In the genomic region with DNA sequence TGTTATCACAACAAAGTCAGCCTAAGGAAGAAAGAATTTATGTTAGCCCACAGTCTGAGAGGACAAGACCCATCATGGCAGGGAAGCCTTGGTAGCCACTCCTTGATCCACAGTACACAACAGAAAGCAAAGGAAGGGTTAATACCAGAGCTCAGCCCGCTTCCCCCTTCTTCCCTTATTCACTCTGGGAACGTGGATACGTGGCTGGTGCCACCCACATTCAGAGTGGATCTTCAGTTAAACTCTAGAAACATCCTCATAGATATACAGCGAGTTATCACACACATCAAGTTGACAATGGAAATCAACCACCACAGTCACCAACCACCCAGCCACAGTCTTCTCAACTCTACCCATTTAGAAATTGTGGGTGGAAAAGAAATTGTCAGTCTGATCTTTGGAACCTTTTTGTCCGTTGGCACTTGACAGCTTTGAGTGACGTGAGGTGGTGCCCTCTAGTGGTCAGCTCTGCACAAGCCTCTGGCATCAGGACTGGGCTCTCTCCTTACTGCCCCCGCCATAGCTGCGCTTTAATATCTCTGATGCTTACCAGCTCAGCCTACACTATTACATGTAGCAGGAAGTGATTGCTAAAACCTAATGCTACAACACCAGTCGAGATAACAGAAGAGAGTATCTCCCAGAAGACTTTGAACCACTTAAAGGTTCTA, we compare ENCODE assay signal across 7 mouse cellular contexts. TPM values are rescaled to one million over a fixed set of nuclear protein-coding genes. Genes with fewer than 3 reads are reported as not detected.
DNase-seq lines count a peak whose midpoint lies in the region; ATAC-seq and TF ChIP-seq lines count a peak whose summit lies in the region.

No protein-coding gene starts in this region.

- peaks cover 9% of the 10 kb centered on the region for H3K27me3 ChIP-seq in E14TG2a.4 (ENCODE audit: insufficient read depth, low read length)
- no peaks in the 10 kb centered on the region for H3K27me3 ChIP-seq in heart, embryonic 15.5 days
- no peaks in the 10 kb centered on the region for H3K27me3 ChIP-seq in kidney, postnatal 0 days (ENCODE audit: insufficient read depth, low read length)
- H3K27me3 ChIP-seq in small intestine, adult 2 months (ENCODE audit: control insufficient read depth, insufficient read depth, low read length) = no peaks in the 10 kb centered on the region

- peaks cover 19% of the 10 kb centered on the region for H3K4me1 ChIP-seq in E14TG2a.4 (replicated peaks; ENCODE audit: low read depth, low read length)
- peaks cover 7% of the 10 kb centered on the region for H3K4me1 ChIP-seq in heart, embryonic 15.5 days (replicated peaks)
- peaks cover 2% of the 10 kb centered on the region; the same call in 1 of the 2 replicates for H3K4me1 ChIP-seq in kidney, postnatal 0 days (replicated peaks; ENCODE audit: insufficient read depth, low read length)
- H3K4me1 ChIP-seq in small intestine, adult 2 months (ENCODE audit: control insufficient read depth, insufficient read depth, insufficient read length, low read length) = peaks cover 5% of the 10 kb centered on the region; the same call in 1 of the 2 replicates

- no peak for TF ChIP-seq POLR2A in small intestine, adult 2 months (IDR thresholded peaks at IDR 0.05; ENCODE audit: low read depth, low read length)

- H3K9ac ChIP-seq in heart, embryonic 15.5 days = no peak overlapping the region
- no peak overlapping the region for H3K9ac ChIP-seq in kidney, postnatal 0 days (ENCODE audit: low read depth, low read length)

- peak overlapping the region; percentile 70 for H3K27ac ChIP-seq in heart, embryonic 15.5 days
- no peak overlapping the region for H3K27ac ChIP-seq in kidney, postnatal 0 days
- H3K27ac ChIP-seq in small intestine, adult 2 months (ENCODE audit: insufficient read depth, low read depth, low read length) = no peak overlapping the region

- peak; percentile 97 for ATAC-seq in activated CD4-positive, CD25-positive, alpha-beta regulatory T cell, adult 4 months
- no peak; the same call in 1 of the 2 replicates for ATAC-seq in heart, embryonic 15.5 days (replicated peaks; ENCODE audit: insufficient number of reproducible peaks, insufficient read depth, low FRiP score, low read depth)
- ATAC-seq in kidney, postnatal 0 days (replicated peaks; ENCODE audit: low FRiP score, low read depth) = peak; percentile 61; the same call in 1 of the 2 replicates

- H3K4me2 ChIP-seq in heart, embryonic 15.5 days = 0 out of 2 replicates have a peak overlapping the region, but pooled peaks have one; percentile 3
- no peak overlapping the region for H3K4me2 ChIP-seq in kidney, postnatal 0 days (ENCODE audit: low read length)

- no peak overlapping the region for H3K4me3 ChIP-seq in E14TG2a.4 (replicated peaks; ENCODE audit: low read length)
- no peak overlapping the region for H3K4me3 ChIP-seq in heart, embryonic 15.5 days
- H3K4me3 ChIP-seq in kidney, postnatal 0 days (replicated peaks; ENCODE audit: low read depth, low read length) = no peak overlapping the region
- no peak overlapping the region for H3K4me3 ChIP-seq in small intestine, adult 2 months (ENCODE audit: low read depth, low read length)

- peaks cover 11% of the 10 kb centered on the region for H3K9me3 ChIP-seq in E14TG2a.4 (ENCODE audit: low read length)
- no peaks in the 10 kb centered on the region for H3K9me3 ChIP-seq in heart, embryonic 15.5 days (replicated peaks)
- no peaks in the 10 kb centered on the region for H3K9me3 ChIP-seq in kidney, postnatal 0 days (replicated peaks; ENCODE audit: low read length)

- peak; percentile 73 for DNase-seq in embryo, embryonic 10.5 days (ENCODE audit: low spot score)
- peak; percentile 58 for DNase-seq in kidney, postnatal 0 days (ENCODE audit: low spot score)
- DNase-seq in lung, postnatal 14 days = peak; percentile 82

- TF ChIP-seq CTCF in E14TG2a.4 (conservative IDR thresholded peaks at IDR 0.05; ENCODE audit: low read length) = peak; percentile 81
- TF ChIP-seq CTCF in kidney, postnatal 0 days (IDR thresholded peaks at IDR 0.05; ENCODE audit: low read depth) = peak; percentile 86
- TF ChIP-seq CTCF in small intestine, adult 2 months (IDR thresholded peaks at IDR 0.05; ENCODE audit: extremely low read depth, insufficient read length, insufficient replicate concordance, low read depth, low read length) = peak; percentile 89

- H3K36me3 ChIP-seq in E14TG2a.4 (ENCODE audit: insufficient read depth, low read length) = no peaks in the 10 kb centered on the region
- H3K36me3 ChIP-seq in heart, embryonic 15.5 days = no peaks in the 10 kb centered on the region
- no peaks in the 10 kb centered on the region for H3K36me3 ChIP-seq in kidney, postnatal 0 days (ENCODE audit: insufficient read depth, low read length)
- no peaks in the 10 kb centered on the region for H3K36me3 ChIP-seq in small intestine, adult 2 months (ENCODE audit: control insufficient read depth, insufficient read depth, low read length)

- 16% methylated on average over 9 of the region's 9 CpGs for WGBS in heart, embryonic 15.5 days
- 19% methylated on average over 9 of the region's 9 CpGs for WGBS in kidney, postnatal 0 days
- 10% methylated on average over 9 of the region's 9 CpGs for WGBS in small intestine, adult 2 months

RNA-seq across cellular contexts. Expression of a gene that starts 5.7 kb away (rescaled TPM):
- 1 to 10 TPM; 4.2 to 5.2 TPM for polyA plus RNA-seq in activated CD4-positive, CD25-positive, alpha-beta regulatory T cell, adult 4 months (2017; shearing (Covaris generic))
- polyA plus RNA-seq in heart, embryonic 15.5 days (2015; fragmentation: Nextera tagmentation; extraction: Ambion mirVana) = 1.1 and 1.4 TPM in 2 replicates
- 2.4 and 2.6 TPM in 2 replicates for polyA plus RNA-seq in kidney, postnatal 0 days (2015; fragmentation: Nextera tagmentation; extraction: Ambion mirVana)
- polyA plus RNA-seq in small intestine, adult 2 months (2012; rRNA removed) = 7.3 and 12.9 TPM in 2 replicates

RNA-seq across cellular contexts. Expression of a gene that starts 46.6 kb away (rescaled TPM):
- polyA plus RNA-seq in activated CD4-positive, CD25-positive, alpha-beta regulatory T cell, adult 4 months (2017; shearing (Covaris generic)) = 1 to 10 TPM; 2.4 to 4.6 TPM
- 5.2 and 7.5 TPM in 2 replicates for polyA plus RNA-seq in heart, embryonic 15.5 days (2015; fragmentation: Nextera tagmentation; extraction: Ambion mirVana)
- polyA plus RNA-seq in kidney, postnatal 0 days (2015; fragmentation: Nextera tagmentation; extraction: Ambion mirVana) = 12.2 and 12.5 TPM in 2 replicates
- polyA plus RNA-seq in small intestine, adult 2 months (2012; rRNA removed) = 12.5 and 24.5 TPM in 2 replicates
